Comparison of ENCODE assay signal across 13 mouse cellular contexts in the genomic region with DNA sequence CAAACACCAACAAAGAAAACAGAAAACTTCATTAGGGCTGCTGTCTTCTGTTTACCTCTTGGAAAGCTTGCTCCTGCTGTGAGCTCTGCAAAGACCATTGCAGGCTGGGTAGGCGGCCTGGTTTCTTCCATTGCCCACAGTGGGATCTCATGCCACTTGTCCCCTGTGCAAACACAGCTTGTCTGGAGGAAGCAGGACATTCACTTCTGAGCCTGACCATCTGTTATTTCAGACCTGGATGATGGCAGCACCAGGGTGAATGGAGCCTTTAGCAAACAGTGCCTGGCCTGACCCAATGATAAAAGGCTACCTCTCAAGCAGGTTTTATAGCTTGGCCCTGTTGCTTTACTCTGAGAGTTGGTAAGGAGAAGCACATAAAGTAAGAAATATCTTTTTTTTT.
"Had no signal": no experiment of that assay in that cellular context is flagged by ENCODE, and none has a peak within 500 bp of the region (broad histone marks: within the 10 kb centered on the region; RNA-seq: fewer than 3 reads in every experiment).

No protein-coding gene starts in this region.

- DNase-seq: kidney, postnatal 14 days; layer of hippocampus, postnatal 36 days; lung, embryonic 14.5 days; lung, postnatal 10 days; right cerebral cortex, postnatal 25 days; thymus, postnatal 4 days had no signal

- H3K4me3 ChIP-seq: kidney, embryonic 15.5 days; limb, embryonic 10.5 days; liver, embryonic 15.5 days; megakaryocyte, embryonic 14.5 days; midbrain, embryonic 12.5 days had no signal

- H3K27ac ChIP-seq: kidney, embryonic 15.5 days; limb, embryonic 10.5 days; liver, embryonic 15.5 days; macrophage; midbrain, embryonic 12.5 days; stomach, postnatal 0 days had no signal
